Mouse (Mus musculus) gastrocnemius, postnatal 14 days (tissue): Measurements from ENCODE around the gene Gpc3. TPM values are rescaled to one million over a fixed set of nuclear protein-coding genes. Genes with fewer than 3 reads are reported as not detected.

Source experiments
- DNase-seq: peaks from one replicate; pipeline ENCODE4 v3.0.0; 2021; ENCODE audit warnings: mixed read lengths
- intact Hi-C: fragments of 180-260 bp; cut with DNase I; formaldehyde crosslinking; loops from one replicate; pipeline ENCODE4 v1.15.1; 2025; ENCODE audit warnings: low total_unique reads
- total RNA-seq, 2 experiments: library from RNA; stranded (reverse); gene quantifications; 2 replicates each; pipeline ENCODE4 v1.2.3; 2021

Gene Gpc3
- total RNA-seq, 2 experiments from 2014 or later, result 35.7 to 50.9 TPM

GRCm38 (mm10) chrX:52599246-52599645 is 14.5 kb downstream of the Gpc3 start:
- DNase-seq, result no peak
- intact Hi-C loops, result no loop called here

- intact Hi-C loops, result no loop called here
Measured at GRCm38 (mm10) chrX:52587671-52588070, 26.1 kb downstream of the Gpc3 start.

DNA sequence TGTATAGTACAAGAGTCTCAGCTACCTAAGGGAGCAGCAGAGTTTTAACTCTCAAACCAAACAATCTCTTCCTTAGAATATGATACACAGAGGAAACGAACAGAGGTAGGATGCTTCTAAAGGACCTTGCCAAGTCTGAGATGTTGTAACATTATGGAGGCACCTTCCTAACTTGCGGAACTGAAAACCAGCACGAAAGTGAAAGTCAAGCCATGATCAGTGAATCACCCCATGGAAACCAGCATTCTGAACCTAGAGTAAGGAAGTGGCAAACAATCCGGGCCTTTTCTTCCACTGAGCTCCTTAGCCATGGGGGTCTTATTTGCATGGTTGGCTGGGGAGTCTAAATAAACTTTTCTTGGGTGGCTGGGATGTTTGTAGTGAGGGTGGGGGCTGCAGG is 53.8 kb downstream of the Gpc3 start:
- intact Hi-C loops, result no loop called here
- no peak for DNase-seq

More at GRCm38 (mm10) chrX:52587671-52588070, 26.1 kb downstream of the Gpc3 start:
- DNase-seq, result no peak

- intact Hi-C loops, result no loop called here
- DNase-seq, result no peak
Measured at GRCm38 (mm10) chrX:52558526-52558925, 55.2 kb downstream of the Gpc3 start.

- peak; percentile 18 for DNase-seq
- intact Hi-C loops, result no loop called here
Measured at GRCm38 (mm10) chrX:52557489-52557888, 56.3 kb downstream of the Gpc3 start.

GRCm38 (mm10) chrX:52551296-52551695 is 62.5 kb downstream of the Gpc3 start:
- DNase-seq, result no peak
- intact Hi-C loops, result no loop called here

- DNase-seq, result no peak
- intact Hi-C loops, result no loop called here
Measured at GRCm38 (mm10) chrX:52544623-52545022, 69.1 kb downstream of the Gpc3 start.

GRCm38 (mm10) chrX:52537282-52537681 is 76.5 kb downstream of the Gpc3 start:
- no peak for DNase-seq
- intact Hi-C loops, result loop anchor here (5.0 kb wide), 1 partner anchor 1670 kb away; no protein-coding TSS in a partner anchor

DNA sequence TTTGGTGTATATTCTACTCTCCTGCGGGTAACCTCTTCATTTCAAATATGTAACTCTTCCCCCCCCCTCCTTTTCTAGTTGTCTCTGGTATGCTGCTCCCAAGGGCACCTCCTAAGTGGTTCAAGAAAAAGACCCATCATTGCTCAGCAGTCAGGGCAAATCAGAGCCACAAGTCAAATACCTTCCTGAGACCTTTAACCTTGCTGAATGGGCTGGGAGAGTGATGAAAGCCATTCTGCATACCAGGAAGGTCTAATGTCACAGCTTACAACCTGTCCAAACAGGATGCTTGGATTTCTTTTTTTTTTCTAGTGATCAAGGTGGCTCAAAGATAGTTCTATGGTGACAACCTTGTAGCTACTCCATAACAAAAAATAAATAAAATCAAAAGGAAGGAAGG is 80.0 kb downstream of the Gpc3 start:
- intact Hi-C loops, result no loop called here
- no peak for DNase-seq

DNA sequence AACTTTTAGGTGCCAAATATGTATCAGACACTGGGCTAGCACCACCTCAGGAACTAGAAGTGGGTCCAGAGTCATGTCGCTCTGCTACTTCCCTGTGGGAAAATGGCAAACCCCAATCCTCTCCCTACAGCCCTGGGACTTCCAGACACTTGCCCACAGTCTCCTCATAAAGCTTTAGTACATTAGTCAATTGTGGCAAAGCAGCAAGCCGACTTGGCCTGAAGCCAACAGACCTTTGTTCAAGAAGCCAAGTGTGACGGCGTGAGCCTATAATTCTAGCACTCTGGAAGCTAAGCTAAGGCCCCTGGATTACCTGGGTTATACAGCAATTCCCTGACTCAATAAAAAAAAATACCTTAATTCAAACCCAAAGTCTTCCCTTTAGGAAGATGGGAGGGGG is 80.7 kb downstream of the Gpc3 start:
- intact Hi-C loops, result no loop called here
- DNase-seq, result no peak

GRCm38 (mm10) chrX:52532124-52532523 is 81.6 kb downstream of the Gpc3 start:
- intact Hi-C loops, result no loop called here
- no peak for DNase-seq

DNA sequence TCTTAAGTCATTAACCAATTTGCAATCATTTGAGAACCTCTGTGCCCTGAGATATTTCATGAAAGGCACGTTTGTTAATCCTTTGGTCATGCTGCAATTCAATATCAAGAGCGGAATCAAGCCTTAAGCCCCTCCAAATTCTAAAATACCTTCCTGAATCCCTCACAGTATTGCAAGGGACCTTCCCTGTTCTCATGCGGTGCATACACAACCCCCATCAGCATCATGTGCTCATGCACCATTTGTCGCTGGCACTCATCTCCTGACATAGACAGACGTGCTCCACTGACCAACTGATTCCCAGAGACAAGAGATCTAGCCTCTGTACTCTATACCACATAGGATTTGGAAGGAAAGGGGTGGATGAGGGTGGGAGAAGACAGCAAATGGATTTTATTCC is 87.7 kb downstream of the Gpc3 start:
- no peak for DNase-seq
- intact Hi-C loops, result no loop called here

GRCm38 (mm10) chrX:52525132-52525531 is 88.6 kb downstream of the Gpc3 start:
- intact Hi-C loops, result no loop called here
- DNase-seq, result no peak

DNA sequence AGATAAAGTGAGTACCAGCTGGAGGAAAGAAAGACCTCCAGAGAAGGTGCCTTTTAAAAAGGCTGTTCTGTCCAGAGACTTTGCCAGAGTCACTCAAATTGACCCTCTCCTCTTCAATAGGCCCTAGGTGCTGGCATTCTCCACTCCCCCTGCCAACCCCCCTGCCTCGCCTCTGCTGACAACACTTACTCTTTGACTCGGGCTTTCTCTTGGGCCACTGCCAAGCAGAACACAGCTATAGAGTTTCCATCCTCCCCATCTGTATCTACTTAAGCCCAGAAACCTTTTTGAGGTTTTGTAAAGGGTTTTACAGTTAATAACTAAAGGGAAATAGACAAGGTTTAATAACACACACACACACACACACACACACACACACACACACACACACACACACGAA is 99.2 kb downstream of the Gpc3 start:
- intact Hi-C loops, result no loop called here
- DNase-seq, result peak; percentile 11

DNA sequence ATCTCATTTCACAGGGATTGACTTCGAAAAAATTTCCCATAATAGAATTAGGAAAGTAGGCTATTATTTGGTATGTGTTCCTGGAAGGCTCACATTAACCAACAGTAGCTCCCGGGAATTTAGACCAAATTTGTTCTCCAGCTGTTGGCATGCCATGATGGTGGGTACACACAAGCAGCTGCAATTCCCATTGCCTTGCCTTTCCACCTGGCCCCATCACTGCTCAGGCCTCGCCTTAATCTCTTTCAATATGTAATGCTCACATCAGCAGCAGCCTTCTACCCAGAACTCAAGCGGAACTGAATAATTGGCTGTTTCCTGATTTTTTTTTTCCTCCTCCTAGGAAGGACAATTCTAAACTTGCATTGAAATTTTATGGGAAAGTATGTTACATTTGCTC is 102.6 kb downstream of the Gpc3 start:
- intact Hi-C loops, result no loop called here
- DNase-seq, result no peak

DNA sequence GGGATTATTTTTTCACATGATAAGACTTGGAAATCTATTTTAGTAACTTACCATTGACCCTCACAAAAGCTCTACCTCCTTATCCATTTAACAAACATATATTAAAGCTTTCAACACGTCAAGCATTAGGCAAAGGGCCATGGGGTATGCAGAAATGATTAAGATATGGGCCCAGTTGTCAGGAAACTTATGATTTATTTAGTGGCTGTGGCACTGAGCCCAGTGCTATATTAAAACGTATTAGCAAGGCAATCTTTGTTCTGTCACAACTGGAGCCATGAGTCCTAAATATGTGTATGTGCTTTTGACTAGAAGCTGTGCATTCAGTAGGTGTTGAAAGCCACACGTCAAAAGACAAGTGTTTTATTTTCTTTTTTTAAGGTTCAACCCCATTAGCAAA is 109.9 kb downstream of the Gpc3 start:
- intact Hi-C loops, result no loop called here
- DNase-seq, result no peak

- DNase-seq, result no peak
- intact Hi-C loops, result no loop called here
Measured at GRCm38 (mm10) chrX:52489461-52489860, 124.3 kb downstream of the Gpc3 start.

DNA sequence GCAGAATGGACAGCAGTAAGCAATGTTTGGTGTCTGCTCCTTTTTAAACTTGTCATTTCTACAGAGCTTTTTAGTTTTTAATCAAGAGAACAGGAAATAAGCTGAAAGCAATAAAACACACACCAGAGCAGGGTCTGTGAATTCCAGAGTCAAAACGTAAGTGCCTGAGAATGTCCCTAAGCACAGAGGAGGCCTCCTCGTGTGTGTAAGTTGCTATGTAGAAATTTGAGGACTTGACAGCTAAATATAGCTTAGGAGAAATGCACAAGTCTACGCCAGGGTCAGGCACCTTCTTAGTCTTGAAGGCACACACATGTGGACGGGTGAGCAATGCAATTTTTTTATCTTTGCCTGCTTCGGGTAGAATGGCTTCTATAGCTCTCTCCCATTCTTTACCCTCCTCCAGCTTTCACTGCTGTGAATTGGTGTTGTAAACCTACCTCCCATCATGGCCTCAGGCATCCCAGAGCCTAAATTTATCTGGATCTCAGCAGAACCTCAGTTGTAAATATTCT is 158.6 kb downstream of the Gpc3 start:
- DNase-seq, result no peak
- intact Hi-C loops, result no loop called here

DNA sequence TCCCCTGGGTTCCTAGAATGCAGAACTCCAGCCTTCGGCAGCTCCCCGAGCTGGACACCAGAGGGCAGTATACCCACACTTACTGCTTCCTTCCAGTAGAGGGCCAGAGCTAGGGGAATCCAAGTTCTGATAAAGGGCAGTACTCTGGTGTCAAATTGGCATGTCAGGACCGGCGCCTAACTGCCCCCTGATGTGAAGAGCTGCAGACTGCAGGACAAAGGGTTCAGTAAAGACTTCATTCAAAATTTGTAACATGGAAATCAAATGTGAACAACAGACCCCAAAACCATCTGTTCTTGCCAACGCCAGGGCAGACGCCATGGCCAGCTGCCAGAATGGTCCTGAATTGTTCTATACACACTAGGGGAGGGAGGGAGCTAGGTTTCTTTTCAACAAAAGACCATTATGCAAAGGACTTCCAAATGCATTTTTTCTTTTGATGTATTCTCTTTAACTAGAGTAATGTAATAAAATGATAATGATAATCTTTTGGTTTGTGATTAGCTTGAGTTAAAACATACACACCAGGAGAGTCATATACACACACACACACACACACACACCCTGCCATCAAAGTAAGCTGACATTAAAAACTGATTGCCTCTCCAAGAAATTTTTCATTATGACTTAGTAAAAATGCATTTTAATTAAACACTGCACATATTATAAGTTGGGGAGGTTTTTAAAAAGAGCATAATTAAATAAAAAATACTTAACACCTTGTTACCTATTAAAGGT is 160.1 kb downstream of the Gpc3 start:
- intact Hi-C loops, result loop anchor here (5.0 kb wide), 1 partner anchor 199 kb away; no protein-coding TSS in a partner anchor
- DNase-seq, result peak; percentile 58

- intact Hi-C loops, result no loop called here
- DNase-seq, result no peak
Measured at GRCm38 (mm10) chrX:52449177-52449576, 164.6 kb downstream of the Gpc3 start.

DNA sequence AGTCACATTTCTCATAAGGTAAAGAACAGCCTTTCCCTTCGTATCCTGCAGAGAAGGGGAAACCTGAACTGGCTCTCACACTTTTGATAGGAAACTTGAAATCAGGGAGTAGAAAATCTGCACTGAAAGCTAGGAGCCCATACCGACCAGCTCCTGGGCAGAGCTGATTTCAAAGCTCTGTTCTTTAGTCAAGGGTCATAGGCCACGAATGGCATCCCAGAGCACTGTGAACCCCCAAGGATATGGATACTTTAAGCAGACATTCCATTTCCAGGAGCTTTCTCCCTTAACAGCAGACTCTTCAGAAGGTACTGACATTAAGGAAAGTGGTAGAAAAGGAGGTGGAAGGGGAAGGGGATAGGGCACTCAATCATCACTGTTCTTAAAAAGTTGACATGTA is 165.3 kb downstream of the Gpc3 start:
- DNase-seq, result no peak
- intact Hi-C loops, result no loop called here
